Mouse (Mus musculus): ENCODE data around the gene Rps17.

Gene Rps17

DNA sequence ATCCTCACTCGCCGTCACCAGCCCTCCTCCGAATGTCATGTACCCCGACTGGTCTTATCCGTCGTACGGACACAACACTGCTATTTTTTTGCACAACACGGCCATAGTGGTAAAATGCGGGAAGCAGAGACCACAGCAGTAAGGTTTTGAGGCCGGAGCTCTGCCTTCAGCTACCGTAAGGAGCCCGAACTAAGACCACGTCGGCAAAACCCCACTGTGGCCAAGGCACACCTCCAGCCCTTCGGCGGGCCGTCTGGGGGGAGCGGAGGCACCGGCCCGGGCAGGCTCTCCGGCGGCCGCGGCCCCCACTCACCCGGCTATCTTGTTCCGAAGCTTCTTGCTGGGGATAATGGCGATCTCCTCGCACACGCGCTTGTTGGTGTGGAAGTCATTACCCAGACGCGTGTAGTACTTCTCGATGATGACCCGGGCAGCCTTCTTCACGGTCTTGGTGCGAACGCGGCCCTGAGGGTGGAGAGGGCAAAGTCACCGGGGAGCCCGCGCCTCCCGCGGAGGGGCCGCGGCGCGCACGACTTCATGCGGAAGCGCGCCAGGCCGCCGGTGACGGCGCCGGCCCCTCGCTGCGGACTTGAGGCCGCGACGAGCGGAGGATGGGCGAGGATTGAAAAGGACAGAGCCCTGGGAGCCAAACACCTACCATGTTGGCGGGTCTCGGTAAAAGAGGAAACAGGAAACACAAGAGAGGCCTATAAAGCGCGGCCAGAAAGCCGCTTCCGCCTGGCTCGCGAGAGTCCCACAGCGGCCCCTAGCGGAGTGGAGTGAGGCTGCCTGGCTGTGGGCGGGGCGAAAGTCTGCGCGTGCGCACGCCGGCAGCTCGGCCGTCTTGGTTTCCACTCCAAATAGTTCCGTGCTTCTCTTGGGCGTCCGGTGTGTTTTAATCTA lies at the start of gene Rps17:
Gene Rps17 (minus strand): TSS at position 711 of the 903 bp plus-strand sequence.
- peak; percentile 96 for DNase-seq

DNA sequence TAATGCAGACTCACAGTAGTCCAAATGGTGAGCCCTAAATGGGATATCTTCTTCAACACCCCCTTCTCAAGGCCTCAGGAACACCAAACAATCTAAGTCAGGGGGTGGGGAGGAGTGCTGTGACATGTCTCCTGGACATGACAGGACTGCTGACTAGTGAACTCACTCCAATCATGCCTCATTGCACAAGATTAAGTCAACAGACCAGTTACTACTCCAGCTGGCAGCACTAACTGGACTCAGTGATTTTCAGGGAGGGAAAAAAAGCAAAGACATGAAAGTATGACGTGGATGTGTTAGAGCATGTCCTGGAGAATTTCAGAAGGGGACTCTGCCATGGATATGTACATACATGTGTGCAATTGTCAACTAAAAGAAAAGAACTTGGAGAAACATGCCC lies 34.3 kb upstream of the Rps17 start:
- no peak for DNase-seq

DNA sequence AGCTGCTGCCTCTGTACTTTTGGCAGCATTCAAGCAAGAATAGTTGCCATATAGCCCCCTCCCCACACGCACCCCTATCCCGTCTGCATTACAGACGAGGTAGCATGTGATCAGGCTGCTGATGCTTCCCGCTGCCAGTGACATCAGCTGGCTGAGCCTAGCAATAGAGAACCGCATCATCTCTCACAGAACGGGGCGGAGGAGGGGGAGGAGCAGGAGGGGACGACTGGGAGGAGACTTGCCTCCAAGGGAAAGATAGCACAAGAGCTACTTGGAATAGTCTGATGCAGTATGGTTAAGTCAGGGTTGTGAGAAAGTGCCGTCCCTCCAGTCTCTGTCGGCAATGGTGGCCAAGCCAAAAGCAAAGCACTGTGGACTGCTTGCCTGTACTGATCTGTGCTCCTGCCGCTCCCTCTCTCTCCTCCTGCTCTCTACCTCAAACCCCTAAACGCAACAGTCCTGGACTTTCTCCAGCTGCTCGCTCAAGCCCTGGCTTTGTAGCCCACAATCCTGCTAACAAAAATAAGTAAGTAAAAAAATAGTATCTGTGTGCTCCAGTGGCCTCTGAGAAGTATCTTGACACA lies 27.4 kb upstream of the Rps17 start:
- peak; percentile 23 for DNase-seq

DNA sequence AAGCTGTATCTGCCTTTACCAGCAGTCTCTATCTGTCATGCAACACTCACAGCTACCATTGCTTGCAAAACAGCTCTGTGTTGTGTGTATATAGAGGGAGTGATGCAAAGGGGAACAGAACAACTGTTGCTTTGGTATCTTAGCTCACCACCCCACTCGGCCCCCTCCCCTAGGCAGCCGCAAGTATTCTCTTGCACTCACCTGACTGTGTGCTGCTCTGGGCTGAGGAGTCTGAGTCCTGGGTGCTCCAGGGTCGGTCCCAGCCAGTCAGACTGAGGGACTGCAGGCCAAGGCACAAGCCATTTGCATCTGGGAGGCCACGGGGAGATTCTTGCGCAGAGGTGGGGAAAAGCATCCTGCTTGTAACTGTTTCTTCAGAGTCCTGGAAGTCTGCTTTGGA lies 26.8 kb upstream of the Rps17 start:
- DNase-seq, result no peak

DNA sequence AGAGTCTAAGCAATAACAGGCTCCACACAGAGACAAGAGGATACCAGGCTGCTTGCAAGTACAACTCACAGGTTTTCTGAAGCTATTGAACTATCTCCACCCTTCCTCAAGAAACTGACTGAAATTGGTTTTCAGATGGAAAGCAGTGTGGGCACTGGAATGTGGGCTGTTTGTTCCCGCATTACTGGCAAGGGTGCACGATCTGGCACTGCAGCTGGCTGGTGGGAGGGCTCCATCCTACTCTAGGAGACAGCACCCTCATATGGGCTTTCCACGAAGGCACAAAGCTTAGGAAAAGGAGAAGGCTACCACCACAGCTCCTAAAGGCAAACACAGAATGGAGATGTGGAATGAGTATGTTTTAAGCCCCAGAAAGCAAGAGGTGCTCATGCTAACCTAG lies 24.7 kb upstream of the Rps17 start:
- DNase-seq, result no peak

DNA sequence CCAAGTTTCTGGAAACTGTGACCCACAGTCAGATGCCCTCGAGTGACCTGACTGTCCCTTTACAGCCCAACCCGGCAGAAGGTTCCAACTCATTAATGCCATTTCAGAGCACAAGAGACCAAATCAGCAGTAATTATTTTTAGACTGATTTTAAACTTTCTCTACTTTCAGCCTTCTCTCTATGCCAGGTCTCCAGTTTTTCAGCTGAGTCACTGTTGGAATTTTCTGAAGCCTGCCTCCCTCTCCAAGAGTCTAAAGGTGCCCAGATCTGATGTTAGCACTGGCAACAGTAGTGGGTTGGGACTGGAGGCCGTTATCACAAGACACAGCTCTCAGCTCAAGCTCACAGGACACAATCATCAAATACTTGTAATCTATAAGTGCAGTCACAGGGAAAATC lies 22.9 kb upstream of the Rps17 start:
- DNase-seq, result no peak

DNA sequence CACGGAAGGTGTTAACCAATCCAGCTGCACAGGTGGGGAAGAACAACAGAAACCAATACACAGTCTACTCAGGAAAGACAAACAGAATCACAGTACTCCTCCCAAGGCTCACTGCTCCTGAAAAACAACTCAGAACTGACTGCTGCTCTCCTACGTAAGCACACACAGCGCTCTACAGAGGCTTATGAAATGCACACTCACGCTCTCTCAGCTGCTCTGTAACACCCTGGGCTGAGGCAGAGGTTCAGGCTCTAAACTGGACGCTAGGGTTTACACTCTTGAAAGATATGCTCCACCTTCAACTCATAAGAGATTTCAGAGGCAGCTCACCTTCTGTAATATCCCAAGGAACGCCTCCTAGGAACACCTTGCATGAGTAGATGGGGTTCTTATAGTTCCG lies 11.9 kb upstream of the Rps17 start:
- no peak for DNase-seq

DNA sequence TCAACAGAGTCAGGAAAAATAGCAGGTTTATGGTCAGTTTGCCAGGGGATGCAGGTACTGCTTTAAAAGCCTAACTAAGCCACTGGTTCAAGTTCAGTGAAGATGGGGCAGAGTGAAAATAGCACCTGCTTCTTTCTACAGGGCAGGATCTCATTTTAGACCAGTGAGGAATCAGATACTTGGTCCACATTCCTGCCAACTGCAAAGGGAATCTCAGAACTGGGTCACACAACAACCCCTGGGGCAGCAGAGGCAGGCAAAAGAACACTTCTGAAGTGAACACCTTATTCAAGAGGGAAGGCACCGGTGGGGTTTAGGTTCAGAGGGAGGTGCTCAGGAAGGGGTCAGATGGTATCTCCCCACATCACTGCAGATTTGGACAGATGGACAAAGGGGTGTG lies 11.3 kb upstream of the Rps17 start:
- no peak for DNase-seq

DNA sequence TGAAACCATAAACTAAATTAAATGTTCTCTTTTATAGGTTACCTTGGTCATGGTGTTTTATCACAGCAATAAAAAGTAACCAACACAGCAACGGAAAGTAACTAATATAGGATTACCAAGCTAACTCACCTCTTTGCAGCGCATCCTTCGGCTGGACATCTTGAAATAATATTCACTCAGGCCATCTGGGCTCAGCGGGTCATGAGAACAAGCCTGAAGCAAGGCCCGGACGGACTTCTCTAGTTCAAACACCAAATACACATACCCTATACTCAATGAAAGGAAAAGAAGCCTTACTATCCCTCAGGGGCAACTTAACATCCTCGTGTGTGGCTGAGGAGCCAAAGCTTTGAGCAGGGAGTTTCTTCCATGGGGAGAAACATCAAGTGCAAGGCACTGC lies 10.7 kb upstream of the Rps17 start:
- no peak for DNase-seq

DNA sequence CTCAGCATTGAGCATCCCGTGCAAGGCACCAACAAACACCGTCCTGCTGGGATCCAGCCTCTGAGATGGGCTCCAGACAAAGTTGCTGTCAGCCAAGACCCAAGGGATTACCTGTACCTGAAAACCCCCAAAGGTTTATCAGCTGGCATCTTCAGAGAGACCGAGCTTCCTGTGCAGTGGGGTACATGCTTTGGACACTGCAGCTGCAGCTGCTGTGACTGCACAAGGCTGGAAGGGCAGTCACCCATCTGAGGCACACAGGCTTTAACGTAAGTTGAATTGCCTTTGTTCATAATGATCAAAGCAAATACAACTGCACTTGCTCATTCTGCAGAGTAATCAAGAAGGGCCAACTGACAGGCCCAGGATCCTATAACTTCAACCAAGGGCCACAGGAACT lies 6.8 kb upstream of the Rps17 start:
- no peak for DNase-seq

DNA sequence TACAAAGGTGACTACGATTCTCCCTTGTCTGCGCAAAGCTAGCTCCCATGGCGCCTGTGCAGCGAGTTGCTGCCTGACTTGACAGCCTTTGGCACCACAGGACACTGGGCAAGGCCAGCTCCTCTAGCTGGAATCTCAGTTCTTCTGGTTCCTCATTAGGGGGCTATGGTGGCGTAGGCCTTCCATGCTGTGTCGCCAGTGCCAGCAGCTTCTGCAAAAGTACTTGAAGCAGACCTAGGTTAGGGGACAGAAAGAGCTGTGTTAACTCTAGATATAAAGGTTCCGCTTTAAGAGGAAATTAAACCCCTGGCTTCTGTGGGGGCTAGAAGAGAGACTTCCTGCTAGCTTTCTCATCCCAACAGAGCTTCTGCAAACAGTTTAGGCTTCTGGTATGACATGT lies 3.2 kb upstream of the Rps17 start:
- no peak for DNase-seq

DNA sequence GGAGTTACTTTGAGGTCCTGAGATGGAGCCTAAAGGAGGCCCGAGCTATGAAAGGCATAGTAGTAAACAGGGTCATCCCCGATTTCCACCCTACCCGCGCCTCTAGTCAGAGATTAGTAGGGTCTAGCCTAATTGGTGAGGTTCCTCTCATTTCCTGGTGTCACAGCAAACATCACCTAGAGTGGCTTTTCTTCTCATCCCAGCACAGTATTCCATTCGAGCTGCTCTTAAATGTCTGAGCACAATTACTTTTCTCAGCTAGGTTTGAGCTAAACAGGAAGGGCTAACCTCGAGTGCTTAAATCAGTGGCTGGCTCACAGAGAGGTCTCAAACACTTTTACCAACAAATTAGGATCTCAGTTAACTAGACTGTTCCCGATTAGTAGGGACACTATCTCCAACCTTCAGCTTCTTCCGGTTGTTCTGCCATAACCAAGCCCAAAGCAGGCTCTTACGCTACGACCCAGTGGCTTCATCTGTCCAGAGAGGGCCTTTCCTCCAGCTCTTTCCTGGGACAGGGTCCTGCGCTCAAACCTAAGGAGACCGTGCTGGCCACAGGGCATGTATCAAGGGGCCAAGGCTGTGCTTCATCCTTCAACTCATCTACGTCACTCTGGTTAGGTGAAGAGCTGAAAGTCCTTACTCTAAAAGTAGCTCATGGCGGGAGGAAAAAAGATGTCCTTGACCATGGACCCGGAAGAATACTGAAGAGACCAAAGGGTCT lies 555 bp upstream of the Rps17 start:
- no peak for DNase-seq

DNA sequence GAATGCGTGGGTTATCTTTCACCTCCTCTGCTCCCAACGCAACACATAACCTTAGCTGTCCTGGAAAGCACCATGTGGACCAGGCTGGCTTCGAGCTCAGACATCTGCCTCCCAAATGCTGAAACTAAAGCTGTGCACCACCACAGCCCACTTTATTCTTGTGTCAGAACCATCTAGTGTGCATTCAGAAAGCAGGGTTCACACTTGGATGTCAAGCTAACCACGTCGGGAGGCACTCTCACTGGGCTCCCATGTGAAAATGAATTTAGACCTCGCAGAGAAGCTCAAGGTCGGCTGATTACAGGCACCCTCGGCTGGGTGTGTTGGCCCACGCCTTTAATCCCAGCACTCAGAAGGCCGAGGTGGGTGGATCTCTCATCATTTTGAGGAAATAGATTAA lies 1.2 kb downstream of the Rps17 start:
- DNase-seq, result peak; percentile 52

DNA sequence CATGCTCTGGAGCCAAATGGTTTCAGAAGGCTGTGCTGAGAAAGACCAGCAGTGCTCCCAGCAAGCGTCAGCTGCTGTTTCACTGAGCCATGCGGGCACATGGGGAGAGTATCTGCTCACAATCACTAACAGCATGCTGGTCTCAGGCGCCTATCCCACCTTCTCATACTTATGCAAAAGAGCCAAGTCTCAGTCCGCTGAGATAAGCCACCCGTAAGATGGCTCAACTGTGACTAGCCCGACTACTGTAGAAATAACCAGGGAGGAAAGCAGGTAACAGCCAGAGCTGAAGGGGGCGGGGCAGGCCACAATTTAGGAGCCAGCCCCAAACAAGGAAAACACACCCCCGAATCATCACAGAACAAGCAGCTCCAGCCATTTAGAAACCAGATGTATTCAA lies 1.7 kb downstream of the Rps17 start:
- peak; percentile 40 for DNase-seq

DNA sequence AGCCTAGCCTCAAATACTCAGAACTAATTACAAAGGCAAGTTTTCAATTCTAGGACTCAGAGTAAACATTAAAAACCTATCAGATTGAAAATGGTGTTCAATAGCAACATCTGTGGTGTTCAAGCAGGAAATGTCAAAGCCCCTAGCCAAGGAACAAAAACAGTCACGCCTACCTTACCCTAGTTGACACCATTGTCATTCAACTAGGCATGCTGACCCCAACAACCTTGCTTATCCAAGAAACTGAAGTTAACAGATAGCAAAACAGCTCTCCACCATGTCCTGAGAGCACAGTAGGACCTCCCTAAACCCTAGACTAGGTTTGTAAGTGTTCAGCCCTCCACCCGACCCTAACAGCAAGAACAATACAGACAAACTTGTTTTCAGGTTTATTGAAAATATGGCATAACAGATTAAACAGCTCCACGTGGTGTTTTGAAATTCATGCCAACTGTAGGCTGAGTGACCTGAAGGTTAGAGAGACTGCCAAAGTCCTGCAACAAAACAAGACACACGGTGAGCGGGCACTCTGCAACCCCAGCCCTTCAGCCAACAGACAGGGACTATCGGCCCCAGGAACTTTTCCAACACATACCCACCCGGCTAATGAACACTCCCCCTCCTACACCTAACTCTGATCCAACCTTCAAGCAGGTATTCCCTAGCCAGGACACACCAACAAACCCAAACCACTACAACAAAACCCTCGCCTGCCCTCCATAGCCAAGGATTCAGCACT lies 2.5 kb downstream of the Rps17 start:
- DNase-seq, result no peak

DNA sequence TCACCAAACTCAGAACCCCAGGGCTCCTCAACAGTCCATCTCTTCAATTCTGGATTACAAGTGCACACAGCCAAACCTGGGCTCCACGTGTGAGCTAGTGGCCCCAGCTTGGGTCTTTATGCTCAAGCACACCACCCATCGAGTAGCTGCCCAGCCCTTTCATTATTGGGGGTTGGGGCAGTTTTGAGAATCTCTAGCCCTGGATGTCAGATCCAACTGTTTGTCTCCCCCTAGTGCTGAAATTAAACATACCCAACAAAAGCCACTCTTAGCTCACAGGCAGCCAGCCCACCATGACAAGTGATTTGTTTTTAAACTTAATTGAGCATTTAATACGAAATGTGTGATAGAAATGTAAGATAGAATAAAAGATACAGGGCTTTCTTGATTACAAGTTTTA lies 3.5 kb downstream of the Rps17 start:
- no peak for DNase-seq

DNA sequence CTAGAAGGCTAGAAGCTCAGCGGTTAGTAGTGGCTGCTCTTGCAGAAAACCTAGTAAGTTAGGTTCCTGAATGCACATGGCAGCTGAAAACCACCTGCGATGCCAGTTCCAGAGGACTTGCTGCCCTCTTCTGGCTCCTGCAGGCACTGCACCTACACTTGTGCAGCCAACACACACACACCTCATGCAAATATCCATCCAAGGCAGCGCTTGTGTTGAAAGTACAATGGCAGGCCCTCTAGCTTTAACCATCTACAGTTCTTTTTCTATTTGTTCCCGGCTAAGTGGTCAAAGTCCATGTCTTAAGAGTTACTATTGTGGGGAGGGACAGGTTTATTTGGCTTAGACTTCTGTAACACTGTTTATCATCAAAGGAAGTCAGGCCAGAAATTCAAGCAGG lies 5.3 kb downstream of the Rps17 start:
- DNase-seq, result peak; percentile 73

DNA sequence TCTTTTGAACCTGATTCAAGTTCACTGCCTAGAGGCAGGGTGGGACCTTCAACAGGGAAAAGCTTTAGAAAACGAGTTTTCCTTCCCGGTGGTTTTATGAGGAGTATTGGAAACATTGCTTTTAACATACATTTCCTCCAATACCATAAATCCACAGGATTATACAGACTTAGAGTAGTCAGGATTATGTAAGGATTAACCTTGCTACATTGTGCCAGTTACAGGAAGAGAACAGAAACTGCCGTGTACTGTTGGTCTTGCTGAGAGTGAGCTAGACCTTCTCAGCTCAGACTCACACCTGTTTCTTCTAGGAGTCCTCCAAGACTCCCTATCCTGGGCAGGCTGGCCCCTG lies 6.6 kb downstream of the Rps17 start:
- no peak for DNase-seq

DNA sequence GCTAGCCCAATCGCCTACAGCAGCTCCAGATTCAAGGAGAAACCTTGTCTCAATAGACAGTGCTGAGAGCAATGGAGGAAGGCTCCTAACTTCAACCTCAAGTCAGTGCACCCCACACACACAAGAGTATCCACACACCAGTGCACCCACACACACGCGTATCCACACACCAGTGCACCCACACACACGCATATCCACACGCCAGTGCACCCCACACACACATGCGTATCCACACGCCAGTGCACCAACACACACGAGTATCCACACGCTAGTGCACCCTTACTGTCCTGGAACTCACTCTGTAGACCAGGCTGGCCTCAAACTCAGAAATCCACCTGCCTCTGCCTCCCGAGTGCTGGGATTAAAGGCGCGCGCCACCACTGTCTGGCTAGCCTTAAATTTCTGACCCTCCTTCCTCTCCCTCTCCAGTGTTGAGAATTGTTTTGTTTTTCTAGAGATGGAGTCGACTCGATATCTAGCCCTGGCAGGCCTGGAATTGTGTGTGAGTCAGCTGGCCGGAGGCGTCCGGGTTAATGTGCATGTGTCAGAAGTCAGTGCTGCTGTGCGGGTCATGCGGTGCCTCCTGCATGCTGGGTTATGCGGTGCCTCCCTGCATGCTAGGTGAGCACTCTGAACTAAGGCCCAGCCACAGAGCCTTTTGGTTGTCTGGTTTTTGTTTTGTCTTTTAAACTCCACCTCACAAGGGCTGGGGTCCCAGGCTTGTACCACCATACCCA lies 7.1 kb downstream of the Rps17 start:
- DNase-seq, result no peak

DNA sequence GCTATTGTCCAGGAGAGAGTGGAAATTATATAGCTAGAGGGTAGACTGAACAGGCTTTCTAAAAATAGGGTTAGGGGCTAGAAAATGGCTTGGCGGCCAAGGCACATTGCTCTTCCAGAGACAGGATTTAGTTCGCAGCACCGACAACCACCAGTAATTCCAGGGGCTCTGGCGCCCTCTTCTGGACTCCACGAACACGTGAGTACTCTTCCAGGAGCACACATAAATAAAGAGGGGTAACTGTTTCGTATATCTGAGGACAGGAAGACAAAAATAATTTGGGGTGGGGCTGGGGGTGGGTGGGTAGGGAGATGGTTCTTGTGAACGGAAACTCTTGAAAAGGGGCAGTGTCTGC lies 8.6 kb downstream of the Rps17 start:
- DNase-seq, result peak; percentile 65

DNA sequence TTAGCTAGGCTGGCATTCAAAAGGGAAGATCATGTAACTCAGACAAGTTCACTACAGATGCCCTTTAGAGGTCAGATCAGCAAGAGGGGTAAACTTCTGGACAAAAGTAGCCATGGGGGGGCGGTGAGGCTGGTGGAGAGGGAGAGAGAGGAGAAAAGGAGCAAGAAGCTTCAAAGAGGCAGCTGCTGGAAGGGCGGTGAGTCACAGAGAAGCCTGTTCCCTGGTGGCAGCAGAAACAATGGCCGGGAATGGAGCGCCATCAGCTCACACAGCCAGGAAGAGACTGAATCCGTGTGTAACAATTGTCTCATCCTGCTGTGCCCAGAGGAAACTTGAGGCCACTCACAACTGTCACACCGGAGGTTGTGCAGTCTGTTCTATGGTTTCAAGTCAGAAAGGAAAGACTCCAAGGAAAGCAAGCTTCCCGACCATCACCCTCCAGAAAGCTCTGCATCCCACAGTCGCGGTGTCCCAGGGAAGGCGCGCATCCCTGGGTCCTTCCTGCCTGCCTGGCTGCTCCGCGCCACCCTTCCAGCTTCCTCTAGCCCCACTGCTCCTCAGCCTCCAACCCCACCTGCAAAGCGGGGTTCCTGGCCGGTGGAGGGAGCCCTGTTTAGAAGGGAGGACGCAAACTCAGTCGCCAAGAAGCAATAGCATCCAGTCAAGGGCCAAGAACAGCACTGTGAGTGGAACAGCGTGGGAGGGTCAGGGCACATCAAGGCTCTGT lies 9.2 kb downstream of the Rps17 start:
- no peak for DNase-seq

DNA sequence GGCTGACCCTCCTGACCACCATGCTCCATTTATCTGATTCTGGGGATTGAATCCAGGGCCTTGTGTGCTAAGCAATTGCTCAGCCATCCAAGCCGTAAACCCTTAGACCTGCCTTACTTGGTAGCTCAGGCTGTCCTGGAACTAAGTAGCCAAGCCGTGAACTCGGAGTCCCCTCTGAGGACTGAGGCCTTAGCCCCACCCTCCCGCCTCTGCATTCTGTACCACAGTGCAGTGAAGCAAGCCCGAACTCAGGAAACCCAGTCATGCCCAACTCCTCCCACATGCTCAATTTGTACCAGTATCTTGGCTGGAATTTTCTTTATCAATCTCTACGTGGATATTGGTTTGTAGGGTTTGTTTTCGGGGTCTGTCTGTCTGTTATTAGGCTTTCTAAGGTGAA lies 13.2 kb downstream of the Rps17 start:
- DNase-seq, result no peak
